Mouse (Mus musculus) embryo, embryonic 10.5 days (tissue): Measurements from ENCODE around the gene Klk13.

ENCODE experiments used
- DNase-seq: peaks from one replicate; pipeline ENCODE4 v3.0.0-alpha.2; 2015; ENCODE audit warnings: low spot score

Gene Klk13

DNA sequence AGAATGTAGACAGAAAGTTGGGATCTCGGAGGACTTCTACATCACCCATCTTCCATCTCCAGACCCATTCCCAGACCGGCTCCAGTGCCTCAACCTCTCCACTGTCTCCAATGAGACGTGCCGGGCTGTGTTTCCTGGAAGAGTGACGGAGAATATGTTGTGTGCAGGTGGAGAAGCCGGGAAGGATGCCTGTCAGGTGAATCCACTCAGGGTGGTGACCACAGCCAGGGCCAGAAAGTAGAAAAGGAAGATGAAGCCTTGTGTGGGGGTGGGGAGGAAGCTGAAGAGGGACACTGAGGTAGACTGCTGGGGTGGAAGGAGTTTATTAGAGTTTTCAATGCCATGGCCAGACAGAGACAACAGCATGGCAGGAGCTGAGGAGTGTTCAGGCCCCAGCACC is 59.5 kb downstream of the Klk13 start:
- DNase-seq: no peak

GRCm38 (mm10) chr7:43772901-43773300 is 60.5 kb downstream of the Klk13 start:
- no peak for DNase-seq

DNA sequence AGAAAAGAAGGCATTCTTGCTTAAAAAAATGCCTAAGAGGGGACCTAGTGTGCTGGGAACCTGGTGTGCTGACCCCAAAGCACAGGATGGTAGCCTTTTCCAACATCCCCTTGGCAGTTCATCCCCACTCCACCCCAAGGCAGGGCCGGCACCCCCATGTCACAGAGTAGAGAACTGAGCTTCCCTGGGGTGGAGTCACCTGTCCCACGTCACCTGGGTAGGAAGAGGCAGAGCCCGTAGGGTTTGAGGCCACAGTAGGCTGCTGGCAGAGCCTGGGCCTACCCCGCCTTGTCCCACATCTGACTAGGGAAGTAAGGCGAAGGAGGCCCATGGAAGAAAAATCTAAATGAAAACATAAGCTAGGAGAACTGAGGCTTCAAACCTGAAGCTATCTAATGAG is 62.0 kb downstream of the Klk13 start, which contains the start of gene Klk11:
Klk11 (plus strand) TSS at position 241 of the 400 bp plus-strand sequence.
- no peak for DNase-seq

DNA sequence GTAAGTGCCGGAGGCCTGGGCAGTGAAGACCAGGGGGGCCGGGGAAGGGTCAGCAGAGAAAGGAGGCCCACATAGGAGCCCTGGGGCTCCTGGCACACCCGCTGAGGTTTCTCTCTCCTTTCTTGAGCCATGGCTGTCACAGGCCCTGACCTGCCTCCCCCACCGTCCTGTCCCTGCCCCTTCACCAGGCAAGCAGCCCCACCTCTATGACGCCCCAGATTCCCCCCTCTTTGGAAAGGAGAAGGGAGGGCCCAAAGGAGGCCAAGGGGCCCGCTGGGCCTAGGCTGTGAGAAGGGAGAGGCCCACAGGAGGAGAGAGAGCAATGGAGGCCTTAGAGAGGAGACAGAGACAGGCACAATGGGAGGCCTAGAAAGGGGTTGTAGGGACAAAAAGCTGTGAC is 62.4 kb downstream of the Klk13 start:
- no peak for DNase-seq

DNA sequence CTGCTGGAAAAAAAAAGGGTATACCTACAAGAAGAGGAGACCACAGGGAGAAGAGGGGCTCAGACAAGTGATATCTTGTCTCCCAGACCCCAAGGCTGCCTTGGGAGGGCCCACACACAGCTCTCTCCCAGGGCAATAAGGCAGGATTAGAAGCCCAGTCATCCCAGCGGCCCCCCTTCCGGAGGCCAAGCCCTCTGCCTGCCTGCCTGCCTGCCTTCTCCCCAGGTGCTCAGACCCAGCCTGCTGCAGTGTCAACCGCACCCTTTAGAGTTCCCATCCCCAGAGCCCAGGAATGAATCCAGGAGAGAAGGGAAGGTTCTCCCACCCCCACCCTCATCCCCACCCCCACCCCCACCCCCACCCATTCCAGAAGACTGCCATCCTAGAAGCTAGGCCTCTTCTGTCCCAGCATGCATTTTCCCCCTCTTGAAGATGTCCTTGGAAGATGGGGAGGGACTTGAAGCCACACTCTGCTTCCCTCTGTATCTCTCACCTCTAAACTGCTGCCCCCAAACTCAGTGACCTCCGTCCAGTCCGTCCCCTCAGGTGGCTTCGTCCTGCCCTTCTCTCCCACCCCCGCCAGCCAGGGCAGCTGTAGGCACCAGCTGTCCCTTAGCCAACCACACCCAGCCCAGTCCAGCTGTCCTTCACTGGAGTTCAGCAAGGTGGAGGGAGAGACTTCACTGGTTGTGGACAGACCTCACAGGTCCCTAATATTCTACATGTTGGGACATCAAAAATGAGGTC is 63.1 kb downstream of the Klk13 start:
- DNase-seq: no peak

- DNase-seq: no peak
These were observed 64.1 kb downstream of the Klk13 start for GRCm38 (mm10) chr7:43776506-43776905.
